Mouse (Mus musculus) adrenal gland, adult (tissue): ENCODE measurements around the gene Gtpbp3.

Experiments used
- DNase-seq, 2 experiments: peaks; one replicate each; pipeline ENCODE4 v3.0.0; 2022 to 2023; ENCODE audit warnings: low spot score in 1 of 2; ENCODE audit not compliant: inconsistent age in 2 of 2

Gene Gtpbp3

DNA sequence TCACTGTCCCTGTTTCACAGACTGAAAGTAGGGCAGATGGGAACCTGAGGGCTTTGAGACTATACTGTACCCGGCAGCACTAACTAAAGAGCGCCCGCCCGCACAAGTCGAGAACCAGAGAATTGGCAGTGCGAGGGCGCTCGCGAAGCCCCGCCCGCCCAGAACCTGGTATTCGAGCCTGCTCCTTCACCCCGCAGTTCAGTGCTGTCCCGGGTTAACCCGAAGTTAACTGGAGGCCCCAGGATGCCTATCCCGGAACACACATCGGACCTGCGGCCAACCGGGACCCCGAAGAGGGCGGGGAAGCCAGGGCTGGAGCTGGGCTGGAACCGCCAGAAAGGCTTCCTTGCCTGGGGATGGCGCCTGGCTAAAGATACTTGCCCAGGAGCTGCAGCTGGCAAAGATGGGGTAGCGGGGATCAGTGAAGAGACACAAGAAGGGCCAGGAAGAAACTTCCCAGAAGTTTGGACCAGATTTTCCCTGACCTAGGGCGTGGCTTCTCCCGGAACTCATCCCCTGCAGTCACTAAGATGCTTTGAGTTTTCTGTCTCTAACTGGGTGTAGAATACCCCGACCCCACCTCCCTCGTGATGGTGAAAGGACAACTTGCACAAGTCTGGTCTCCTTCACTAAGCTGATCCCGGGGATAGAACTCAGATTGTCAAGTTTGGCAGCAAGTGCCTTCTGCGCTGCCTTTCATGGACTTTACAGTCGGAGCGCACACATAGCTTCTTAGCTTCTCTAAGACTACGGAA, at the start of gene Gtpbp3:
TSS of gene Gtpbp3 (plus strand) at position 413 of the 755 bp plus-strand sequence.
- peak; percentile 88 to 95 for DNase-seq

DNA sequence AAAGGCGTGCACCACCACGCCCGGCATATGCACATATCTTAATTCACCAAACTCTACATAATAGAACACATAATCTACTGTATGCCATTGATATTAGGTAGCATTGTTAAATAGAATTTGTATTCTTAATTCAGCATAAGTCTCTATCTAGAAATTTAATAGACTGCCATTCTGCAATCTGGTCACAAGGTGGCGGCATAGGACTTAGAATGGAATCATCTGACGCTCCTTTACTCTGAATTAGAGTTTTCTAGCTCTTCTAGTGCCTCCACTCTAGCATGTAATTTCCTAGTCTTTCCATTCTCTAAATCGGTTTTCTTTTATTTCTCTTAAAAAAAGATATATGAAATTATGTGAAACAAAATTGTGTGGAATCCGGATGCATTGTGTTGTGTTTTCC, 46.5 kb upstream of the Gtpbp3 start:
- peak in 1 of 2 experiments; percentile 80 for DNase-seq

DNA sequence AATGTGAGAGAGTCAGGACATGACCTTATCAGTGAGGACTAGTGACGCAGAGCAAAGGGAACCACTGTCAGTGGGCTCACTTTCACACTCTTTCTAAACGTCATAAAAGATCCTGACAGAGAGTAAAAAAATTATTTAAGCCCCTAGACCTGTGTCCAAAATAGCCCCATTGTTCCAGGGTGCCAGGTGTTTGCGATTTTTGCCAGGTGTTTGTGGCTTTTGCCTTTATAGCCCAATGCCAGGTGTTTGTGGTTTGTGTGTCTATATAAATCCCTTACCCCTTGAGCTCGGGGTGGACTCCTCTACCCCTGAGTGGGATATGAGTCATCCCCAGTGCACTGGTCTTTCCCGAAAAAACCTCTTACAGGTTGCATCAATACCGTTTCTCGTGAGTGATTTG, 42.8 kb upstream of the Gtpbp3 start:
- DNase-seq, result no peak

DNA sequence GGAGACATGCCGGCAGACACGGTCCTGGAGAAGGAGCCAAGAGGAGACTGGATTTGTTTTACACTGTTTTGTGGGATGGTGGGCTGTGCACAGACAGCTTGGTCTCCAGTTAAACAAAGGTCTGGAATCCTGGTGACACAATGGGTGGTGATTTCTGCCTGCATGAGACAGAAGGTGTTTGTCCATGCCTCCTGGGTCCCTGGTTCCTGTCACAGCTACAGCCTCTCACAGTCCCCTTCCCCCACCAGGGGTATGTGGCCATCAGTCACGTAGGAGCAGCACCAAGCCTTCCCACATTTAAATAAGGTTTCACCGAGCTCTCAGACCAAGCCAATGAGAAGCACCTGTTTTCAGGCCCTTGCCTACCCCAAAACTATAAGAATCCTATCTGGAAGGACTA, 36.6 kb upstream of the Gtpbp3 start:
- no peak for DNase-seq

GRCm38 (mm10) chr8:71451777-71452176, 36.1 kb upstream of the Gtpbp3 start:
- DNase-seq, result peak in 1 of 2 experiments; percentile 15

DNA sequence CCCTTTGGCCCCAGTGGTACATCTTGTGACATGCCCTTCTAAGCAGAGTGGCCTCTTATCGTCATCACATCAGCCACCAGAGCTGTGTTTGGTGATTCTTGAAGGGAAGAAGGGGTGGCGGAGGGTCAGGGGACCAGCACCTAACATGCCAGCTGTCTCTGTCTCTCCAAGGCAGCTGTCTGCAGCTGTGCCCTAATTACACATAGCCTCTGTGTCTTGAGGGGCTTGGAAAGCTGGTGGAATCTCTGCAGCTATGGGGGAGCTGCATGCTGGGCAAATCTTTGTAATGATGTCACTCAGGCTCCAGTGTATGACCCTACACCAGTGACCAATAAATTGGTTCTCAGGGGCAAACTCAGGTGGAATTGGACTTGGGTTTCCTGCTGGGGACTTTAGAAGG, 35.2 kb upstream of the Gtpbp3 start:
- peak in 1 of 2 experiments; percentile 12 for DNase-seq

DNA sequence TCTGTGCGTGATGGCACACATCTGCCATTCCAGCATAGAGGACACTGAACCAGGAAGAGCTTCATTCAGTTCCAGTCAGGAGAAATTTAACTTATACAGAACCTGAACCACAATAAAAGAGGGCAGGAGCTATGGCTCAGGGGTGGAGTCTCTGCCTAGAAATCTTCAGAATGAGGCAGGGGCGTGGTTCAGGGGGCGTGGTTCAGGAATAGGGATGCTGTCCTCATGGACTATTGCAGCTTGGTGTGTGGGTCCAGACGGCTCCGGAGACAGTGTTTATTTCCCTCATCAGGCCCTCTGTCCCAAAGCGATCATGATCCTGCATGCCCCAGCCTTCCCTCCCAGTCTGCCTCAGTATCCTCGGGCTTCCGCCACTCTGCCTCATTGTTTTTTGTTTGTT, 33.2 kb upstream of the Gtpbp3 start:
- peak in 1 of 2 experiments; percentile 19 for DNase-seq

- peak; percentile 17 to 38 for DNase-seq
Observed at GRCm38 (mm10) chr8:71456906-71457305, 31.0 kb upstream of the Gtpbp3 start.

DNA sequence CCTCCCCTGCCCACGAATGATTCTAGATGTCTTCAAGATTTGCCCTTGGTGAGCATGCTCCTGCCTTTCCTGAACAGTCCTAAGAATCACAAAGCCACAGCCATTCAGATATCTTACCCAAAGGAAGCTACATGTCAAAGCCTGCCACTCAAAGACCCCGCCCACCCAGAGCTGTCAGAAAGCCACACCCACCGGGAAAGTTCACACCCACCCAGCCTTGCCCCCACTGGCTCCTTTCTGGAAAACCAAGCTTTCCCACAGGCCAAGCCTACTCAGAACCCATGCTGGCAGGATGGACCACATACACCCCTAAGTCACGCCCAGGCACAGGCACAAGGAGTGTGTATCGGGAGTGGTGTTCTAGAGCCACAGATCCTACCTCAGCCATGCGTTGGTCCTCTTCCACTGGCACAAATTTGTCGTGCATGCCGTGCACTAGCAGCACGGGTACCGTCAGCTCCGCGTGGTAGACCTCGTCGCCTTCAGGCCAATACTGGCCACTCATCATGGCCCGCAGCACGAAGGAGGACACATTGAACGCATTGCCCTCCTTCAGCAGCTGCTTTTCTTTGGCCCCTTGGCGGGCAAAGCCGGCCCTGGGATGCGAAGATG, 30.1 kb upstream of the Gtpbp3 start:
- DNase-seq, result peak; percentile 10 to 29

GRCm38 (mm10) chr8:71460716-71461115, 27.2 kb upstream of the Gtpbp3 start:
- DNase-seq, result peak in 1 of 2 experiments; percentile 69

DNA sequence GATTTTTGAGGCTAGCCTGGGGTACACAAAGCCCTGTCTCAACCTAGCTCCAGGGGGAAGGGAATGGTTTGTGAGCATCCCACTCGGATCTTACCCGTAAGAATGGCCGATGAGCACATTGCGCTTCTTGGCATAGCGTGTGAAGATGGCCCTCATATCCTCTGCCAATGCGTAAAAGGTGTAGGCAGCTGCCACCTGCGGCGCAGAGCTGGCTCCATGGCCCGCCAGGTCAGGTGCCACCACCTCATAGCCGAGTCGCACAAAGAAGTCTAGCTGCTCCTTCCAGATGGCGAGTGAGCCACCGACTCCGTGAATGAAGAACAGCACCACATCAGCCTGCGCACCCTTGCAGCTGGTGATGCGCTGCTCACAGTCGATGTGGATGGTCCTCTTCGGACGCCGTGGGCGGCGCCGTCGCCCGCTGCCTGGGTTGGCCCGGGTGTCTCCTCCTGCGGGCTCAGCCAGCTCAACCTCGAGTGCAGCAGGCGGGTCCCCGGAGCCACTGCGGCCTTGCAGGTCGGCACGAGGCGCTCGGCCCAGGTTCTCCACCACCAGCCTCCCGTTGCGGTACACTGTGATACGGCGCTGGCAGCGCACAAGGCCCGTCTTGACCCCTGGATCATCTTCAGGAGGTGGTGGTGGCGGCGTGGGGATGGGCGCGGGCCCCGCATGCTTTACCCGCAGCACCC, 26.6 kb upstream of the Gtpbp3 start:
- peak; percentile 44 to 54 for DNase-seq

DNA sequence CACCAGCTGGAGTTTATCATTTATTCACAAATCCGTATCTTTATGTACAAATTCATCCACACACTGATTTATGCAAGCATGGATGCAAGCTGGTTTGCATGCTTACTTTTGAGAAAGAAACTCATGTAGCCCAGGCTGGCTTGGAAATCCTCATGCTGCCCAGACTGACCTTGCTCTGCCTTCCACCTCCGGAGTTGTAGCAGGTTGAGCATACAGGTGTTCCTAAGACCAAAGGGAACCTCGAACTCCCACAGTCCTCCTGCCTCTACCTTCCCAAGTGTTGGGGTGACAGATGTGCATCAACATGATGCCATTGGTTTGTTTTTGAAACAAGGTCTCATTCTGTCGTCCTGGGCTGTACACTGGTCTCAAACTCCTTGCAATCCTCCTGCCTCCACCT, 25.7 kb upstream of the Gtpbp3 start:
- no peak for DNase-seq

GRCm38 (mm10) chr8:71462786-71463185, 25.1 kb upstream of the Gtpbp3 start:
- peak; percentile 79 to 90 for DNase-seq

GRCm38 (mm10) chr8:71463188-71464033, 24.5 kb upstream of the Gtpbp3 start, which contains the start of gene Abhd8:
Abhd8 (minus strand) TSS chr8:71463655.
- peak; percentile 98 to 99 for DNase-seq

DNA sequence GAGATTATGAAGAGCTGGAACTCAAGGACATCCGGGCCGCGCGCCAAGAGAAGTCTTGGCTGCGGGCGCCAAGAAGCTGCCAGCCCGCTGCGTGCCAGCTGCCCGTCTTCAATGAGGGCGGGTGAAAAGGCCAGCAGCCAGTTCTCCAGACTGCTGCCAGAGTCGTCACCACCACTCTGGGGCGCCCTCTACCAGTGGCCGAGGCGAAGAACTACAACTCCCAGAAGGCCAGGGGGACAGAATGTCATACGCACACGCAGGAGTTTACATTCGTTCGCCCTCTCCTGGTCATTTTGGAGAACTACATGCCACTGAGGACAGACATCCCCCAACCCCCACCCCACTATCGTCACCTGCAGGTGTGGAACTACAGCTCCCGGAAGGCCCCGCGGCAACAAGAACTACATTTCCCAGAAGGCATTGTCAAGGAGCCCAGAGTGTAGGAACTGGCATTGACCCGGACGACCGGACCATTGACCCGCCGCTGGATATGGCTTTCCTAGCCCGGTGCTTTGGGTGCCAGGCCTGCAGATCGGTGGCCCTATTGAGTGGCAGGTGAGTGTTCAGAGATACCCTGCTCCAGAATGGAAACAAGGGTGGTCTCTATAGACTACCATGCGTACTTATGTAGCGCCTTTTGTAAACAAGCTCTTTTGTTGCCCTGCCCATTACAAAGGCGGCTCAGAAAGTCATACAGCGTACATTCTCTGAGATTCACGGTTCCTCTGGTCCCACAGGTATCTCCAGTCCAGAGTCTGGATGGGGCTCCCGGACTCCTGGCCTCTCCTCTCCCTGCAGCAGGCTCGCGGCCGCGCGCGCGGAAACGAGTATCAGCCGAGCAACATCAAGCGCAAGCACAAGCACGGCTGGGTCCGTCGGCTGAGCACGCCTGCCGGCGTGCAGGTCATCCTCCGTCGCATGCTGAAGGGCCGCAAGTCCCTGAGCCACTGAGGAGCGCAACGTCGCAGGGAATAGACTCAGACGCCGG, 23.1 kb upstream of the Gtpbp3 start, which contains the start of gene Mrpl34:
TSS of gene Mrpl34 (plus strand) at position 447 of the 988 bp plus-strand sequence.
- peak; percentile 99 to 100 for DNase-seq

DNA sequence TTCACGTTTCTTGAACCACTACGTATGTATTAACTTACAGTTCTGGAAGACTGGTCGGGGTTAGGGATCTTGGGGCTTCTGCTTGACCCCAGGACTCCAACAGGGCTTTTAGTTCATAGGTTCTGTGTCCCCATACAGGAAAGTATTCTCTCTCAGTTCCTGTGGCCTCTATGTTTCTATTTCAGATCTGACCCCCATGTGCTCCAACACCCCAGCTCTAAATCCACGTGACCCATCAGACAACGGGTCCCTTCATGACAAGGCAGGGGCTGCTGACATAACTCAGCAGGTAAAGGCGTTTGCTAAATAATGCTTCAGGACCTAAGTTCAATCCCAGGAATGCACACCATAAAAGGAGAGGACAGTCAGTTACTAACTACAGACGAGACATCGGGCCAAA, 22.2 kb upstream of the Gtpbp3 start:
- no peak for DNase-seq

DNA sequence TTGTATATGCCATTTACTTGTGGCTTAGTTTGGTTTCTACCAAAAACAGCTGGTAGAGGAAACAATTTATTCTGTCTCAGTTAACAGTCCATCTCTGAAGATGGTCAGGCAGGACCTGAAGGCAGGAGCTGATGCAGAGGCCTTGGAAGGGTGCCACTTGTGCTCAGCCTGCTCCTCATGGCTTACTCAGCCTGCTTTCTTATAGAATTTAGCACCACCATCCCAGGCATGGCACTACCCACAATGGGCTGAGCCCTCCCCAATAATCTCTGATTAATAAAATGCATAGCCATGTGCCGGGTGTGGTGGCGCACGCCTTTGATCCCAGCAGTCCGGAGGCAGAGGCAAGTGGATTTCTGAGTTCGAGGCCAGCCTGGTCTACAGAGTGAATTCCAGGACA, 21.7 kb upstream of the Gtpbp3 start:
- DNase-seq, result peak in 1 of 2 experiments; percentile 33

DNA sequence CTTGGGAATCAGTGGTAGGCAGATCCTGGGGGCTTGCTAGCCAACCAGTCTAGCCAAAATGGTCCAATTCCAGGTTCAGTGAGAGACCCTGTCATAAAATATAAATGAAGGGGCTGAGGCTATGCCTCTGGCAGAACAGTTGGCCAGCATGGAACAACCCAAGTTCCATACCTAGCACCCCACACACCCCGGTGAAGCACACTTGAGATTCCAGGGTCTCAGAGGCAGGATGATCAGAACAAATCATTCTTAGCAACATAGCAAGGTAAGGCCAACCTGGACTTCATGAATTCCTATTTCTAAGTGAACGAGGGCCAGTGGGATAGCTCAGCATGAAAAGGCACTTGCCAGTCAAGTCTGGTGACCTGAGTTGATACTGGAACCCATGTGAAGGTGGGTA, 20.7 kb upstream of the Gtpbp3 start:
- peak in 1 of 2 experiments; percentile 31 for DNase-seq

DNA sequence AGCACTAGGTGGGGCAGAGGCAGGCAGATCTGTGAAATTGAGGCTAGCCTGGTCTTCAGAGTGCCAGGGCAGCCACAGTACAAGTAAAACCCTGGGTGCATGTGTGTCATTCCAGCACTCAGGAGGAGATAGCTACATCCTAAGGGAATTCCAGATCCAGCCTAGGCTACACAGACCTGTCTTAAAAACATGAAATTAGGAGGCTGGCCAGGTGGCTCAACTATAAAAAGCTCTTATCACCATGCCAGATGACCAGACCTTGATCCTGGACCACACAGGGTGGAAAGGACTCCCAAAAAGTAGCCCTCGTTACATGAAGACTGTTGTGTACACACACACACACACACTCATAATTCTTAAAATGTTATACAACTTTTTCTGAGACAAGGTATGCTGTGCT, 19.9 kb upstream of the Gtpbp3 start:
- DNase-seq, result peak in 1 of 2 experiments; percentile 30

DNA sequence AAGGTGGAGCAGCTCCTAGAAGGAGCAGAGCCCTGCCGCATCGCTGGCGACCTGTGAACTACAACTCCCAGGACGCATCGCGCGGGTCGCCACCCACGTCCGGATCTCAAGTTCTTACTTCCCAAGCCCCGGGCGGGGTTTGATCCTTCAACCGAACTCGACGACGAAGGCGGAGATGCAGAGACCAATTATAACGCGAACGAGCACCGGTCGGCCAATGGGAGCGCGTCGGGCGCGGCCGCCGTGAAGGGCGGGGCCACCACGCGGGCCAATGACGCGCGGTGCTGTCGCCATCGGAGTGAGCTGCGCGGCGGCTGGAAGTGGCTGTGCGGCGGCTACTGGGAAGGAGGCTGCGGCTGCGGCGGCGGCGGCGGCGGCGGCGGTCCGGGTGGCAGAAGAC, 19.0 kb upstream of the Gtpbp3 start, which contains the start of gene Dda1:
TSS of gene Dda1 (plus strand) at position 284 of the 400 bp plus-strand sequence.
- peak; percentile 99 for DNase-seq
